Mouse (Mus musculus): ENCODE measurements around the gene Babam2.

DNA sequence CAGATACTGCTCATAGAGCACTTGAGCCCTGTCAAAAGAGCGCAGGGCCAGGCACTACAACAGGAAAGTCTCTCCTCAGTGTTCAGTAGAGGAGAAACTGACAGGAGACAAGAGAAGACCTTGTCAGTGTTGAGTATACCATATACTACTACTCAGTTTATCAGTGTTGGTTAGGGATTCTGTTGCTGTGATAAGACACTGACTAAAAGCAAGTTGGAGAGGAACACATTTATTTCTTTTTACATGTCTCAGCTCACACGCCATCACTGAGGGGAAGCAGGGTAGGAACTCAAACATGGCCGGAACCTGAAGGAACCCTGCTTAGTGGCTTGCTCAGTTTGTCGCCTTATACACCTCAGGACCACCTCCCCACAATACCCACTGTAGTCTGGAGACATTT lies 64.4 kb downstream of the Babam2 start:
- TF ChIP-seq POLR2A (IDR thresholded peaks at IDR 0.05; ENCODE audit: low read depth, low read length) (no peak), CTCF (IDR thresholded peaks at IDR 0.05; ENCODE audit: extremely low read depth, insufficient read length, insufficient replicate concordance, low read depth, low read length) (no peak)

Measured in small intestine, adult 2 months (tissue).